Mouse (Mus musculus): ENCODE data around the gene Tcaf3. TPM values are rescaled to one million over a fixed set of nuclear protein-coding genes. Genes with fewer than 3 reads are reported as not detected.

Gene Tcaf3
- total RNA-seq (2012; rRNA removed), result not detected in 2 replicates
- not detected for polyA plus RNA-seq (2012; ENCODE audit: insufficient read depth in 1 of 2, insufficient read length in 2 of 2, low read depth in 1 of 2, low replicate concordance in 2 of 2, missing spikeins in 1 of 2)

- TF ChIP-seq ZKSCAN1 (IDR thresholded peaks at IDR 0.05; ENCODE audit: low read depth, low read length) (no peak), UBTF (IDR thresholded peaks at IDR 0.05; ENCODE audit: borderline replicate concordance, insufficient read depth, low read depth, low read length) (no peak)
These were observed at the start of gene Tcaf3 for GRCm38 (mm10) chr6:42597592-42597991. TSS of gene Tcaf3 (minus strand) at chr6:42597692.

GRCm38 (mm10) chr6:42644912-42645549 is 47.5 kb upstream of the Tcaf3 start, which contains the start of gene Tcaf2:
TSS of gene Tcaf2 (minus strand) at chr6:42645254.
- no peak within 1 kb of the TSS for H3K9ac ChIP-seq (ENCODE audit: control insufficient read depth, low read depth, low read length, poor library complexity, severe bottlenecking)
- no peaks in the 10 kb centered on the region for H3K4me1 ChIP-seq (ENCODE audit: control insufficient read depth in 1 of 2, insufficient read depth in 2 of 2, low read length in 2 of 2)
- H3K27me3 ChIP-seq (ENCODE audit: control insufficient read depth in 1 of 2, insufficient read depth in 2 of 2, low read length in 2 of 2), result no peaks in the 10 kb centered on the region
- no peak within 1 kb of the TSS for H3K4me3 ChIP-seq (ENCODE audit: control insufficient read depth in 1 of 2, insufficient read depth in 1 of 2, low read depth in 2 of 2, low read length in 2 of 2)
- DNase-seq (ENCODE audit: low read depth, low spot score), result peak; percentile 19
- no peaks in the 10 kb centered on the region for H3K9me3 ChIP-seq (replicated peaks; ENCODE audit: insufficient read depth, low read length)
- TF ChIP-seq RCOR1 (IDR thresholded peaks at IDR 0.05; ENCODE audit: low read depth, low read length), result no peak
- TF ChIP-seq RAD21 (IDR thresholded peaks at IDR 0.05; ENCODE audit: low read depth, low read length), result peak; percentile 16
- peak; percentile 30 for TF ChIP-seq SMC3 (IDR thresholded peaks at IDR 0.05; ENCODE audit: low read depth, low read length)
- peak; percentile 46 to 70 (median 63) for TF ChIP-seq CTCF (IDR thresholded peaks at IDR 0.05 in 2 of 3, conservative IDR thresholded peaks at IDR 0.05 in 1 of 3; ENCODE audit: control insufficient read depth in 1 of 3, insufficient read depth in 1 of 3, low read depth in 2 of 3, low read length in 3 of 3, poor library complexity in 1 of 3, severe bottlenecking in 1 of 3)
- TF ChIP-seq HCFC1 (IDR thresholded peaks at IDR 0.05; ENCODE audit: low read depth, low read length), result no peak
- H3K36me3 ChIP-seq (ENCODE audit: control insufficient read depth in 1 of 2, insufficient read depth in 2 of 2, low read length in 2 of 2), result no peaks in the 10 kb centered on the region
- H3K79me2 ChIP-seq (ENCODE audit: control insufficient read depth, insufficient read depth, low read length, poor library complexity), result no peaks in the 10 kb centered on the region
- H3K27ac ChIP-seq (ENCODE audit: control insufficient read depth, low read depth, low read length), result no peak within 1 kb of the TSS

More at GRCm38 (mm10) chr6:42597592-42597991, at the start of gene Tcaf3:
- H3K4me1 ChIP-seq (ENCODE audit: control insufficient read depth in 1 of 2, insufficient read depth in 2 of 2, low read length in 2 of 2), result no peaks in the 10 kb centered on the region
- no peaks in the 10 kb centered on the region for H3K9me3 ChIP-seq (replicated peaks; ENCODE audit: insufficient read depth, low read length)
- no peaks in the 10 kb centered on the region; a peak in 1 of 4 replicates for H3K27me3 ChIP-seq (ENCODE audit: control insufficient read depth in 1 of 2, insufficient read depth in 2 of 2, low read length in 2 of 2)
- H3K27ac ChIP-seq (ENCODE audit: control insufficient read depth, low read depth, low read length), result no peak within 1 kb of the TSS
- H3K79me2 ChIP-seq (ENCODE audit: control insufficient read depth, insufficient read depth, low read length, poor library complexity), result no peaks in the 10 kb centered on the region
- H3K9ac ChIP-seq (ENCODE audit: control insufficient read depth, low read depth, low read length, poor library complexity, severe bottlenecking), result no peak within 1 kb of the TSS
- H3K4me3 ChIP-seq (ENCODE audit: control insufficient read depth in 1 of 2, insufficient read depth in 1 of 2, low read depth in 2 of 2, low read length in 2 of 2), result no peak within 1 kb of the TSS
- DNase-seq (ENCODE audit: low read depth, low spot score), result no peak
- H3K36me3 ChIP-seq (ENCODE audit: control insufficient read depth in 1 of 2, insufficient read depth in 2 of 2, low read length in 2 of 2), result no peaks in the 10 kb centered on the region

GRCm38 (mm10) chr6:42634393-42634792 is 36.9 kb upstream of the Tcaf3 start:
- no peak overlapping the region for H3K4me3 ChIP-seq (ENCODE audit: control insufficient read depth in 1 of 2, insufficient read depth in 1 of 2, low read depth in 2 of 2, low read length in 2 of 2)
- no peaks in the 10 kb centered on the region for H3K27me3 ChIP-seq (ENCODE audit: control insufficient read depth in 1 of 2, insufficient read depth in 2 of 2, low read length in 2 of 2)
- no peak overlapping the region for H3K9ac ChIP-seq (ENCODE audit: control insufficient read depth, low read depth, low read length, poor library complexity, severe bottlenecking)
- H3K79me2 ChIP-seq (ENCODE audit: control insufficient read depth, insufficient read depth, low read length, poor library complexity), result no peaks in the 10 kb centered on the region
- DNase-seq (ENCODE audit: low read depth, low spot score), result no peak
- H3K4me1 ChIP-seq (ENCODE audit: control insufficient read depth in 1 of 2, insufficient read depth in 2 of 2, low read length in 2 of 2), result no peaks in the 10 kb centered on the region
- H3K9me3 ChIP-seq (replicated peaks; ENCODE audit: insufficient read depth, low read length), result no peaks in the 10 kb centered on the region
- H3K27ac ChIP-seq (ENCODE audit: control insufficient read depth, low read depth, low read length), result no peak overlapping the region
- TF ChIP-seq ETS1 (IDR thresholded peaks at IDR 0.05; ENCODE audit: low read depth, low read length), result no peak
- no peak for TF ChIP-seq GATA1 (IDR thresholded peaks at IDR 0.05; ENCODE audit: low read depth, low read length)
- TF ChIP-seq TBP (IDR thresholded peaks at IDR 0.05; ENCODE audit: low read depth, low read length), result no peak
- no peak for TF ChIP-seq SMC3 (IDR thresholded peaks at IDR 0.05; ENCODE audit: low read depth, low read length)
- no peak for TF ChIP-seq MAFK (IDR thresholded peaks at IDR 0.05; ENCODE audit: borderline replicate concordance, low read depth, low read length)
- no peaks in the 10 kb centered on the region for H3K36me3 ChIP-seq (ENCODE audit: control insufficient read depth in 1 of 2, insufficient read depth in 2 of 2, low read length in 2 of 2)

Data from MEL (cell line).